Mouse (Mus musculus): ENCODE data around the gene Cnnm3.

Cnnm3 gene

GRCm38 (mm10) chr1:36524058-36524457 lies 12.4 kb downstream of the Cnnm3 start:
- ChIA-PET CTCF (interaction anchor here in 1 of 4 experiments (1.1 to 3.4 kb wide), 2 partner anchors 23 to 127 kb away, joined by 5 to 13 read pairs; partner anchors contain the start of gene Ankrd39), POLR2A (interaction anchor here in 3 of 4 experiments (1.3 to 7.1 kb wide), 3 partner anchors 8 to 217 kb away, joined by 3 to 76 read pairs (median 5); partner anchors contain the start of gene Arid5a (in 1 of the 3))

DNA sequence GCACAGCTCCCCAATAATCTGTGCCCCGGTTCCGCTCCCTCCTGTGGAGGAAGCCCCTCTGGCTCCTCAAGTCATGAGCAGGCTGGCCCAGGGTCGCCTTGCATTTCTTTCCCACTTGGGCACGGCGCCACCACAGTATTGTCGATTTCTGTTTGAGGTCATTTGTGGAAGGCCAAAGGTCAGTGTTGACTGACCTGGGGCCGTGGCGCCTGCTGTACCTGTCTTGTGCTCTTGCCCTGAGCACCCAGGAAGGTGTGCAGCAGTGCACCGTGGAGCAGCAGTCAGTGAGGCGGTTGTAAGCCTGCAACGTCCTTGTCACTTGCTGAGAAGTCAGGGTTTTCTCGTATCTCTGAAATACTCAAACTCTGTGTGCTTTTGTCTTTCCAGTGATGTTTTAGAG lies 14.1 kb downstream of the Cnnm3 start:
- ChIA-PET CTCF (no interaction called here), POLR2A (interaction anchor here in 1 of 4 experiments (1.2 to 1.8 kb wide), 3 partner anchors 16 to 45 kb away, joined by 3 to 6 read pairs (median 3); partner anchors contain the start of gene Ankrd39)

DNA sequence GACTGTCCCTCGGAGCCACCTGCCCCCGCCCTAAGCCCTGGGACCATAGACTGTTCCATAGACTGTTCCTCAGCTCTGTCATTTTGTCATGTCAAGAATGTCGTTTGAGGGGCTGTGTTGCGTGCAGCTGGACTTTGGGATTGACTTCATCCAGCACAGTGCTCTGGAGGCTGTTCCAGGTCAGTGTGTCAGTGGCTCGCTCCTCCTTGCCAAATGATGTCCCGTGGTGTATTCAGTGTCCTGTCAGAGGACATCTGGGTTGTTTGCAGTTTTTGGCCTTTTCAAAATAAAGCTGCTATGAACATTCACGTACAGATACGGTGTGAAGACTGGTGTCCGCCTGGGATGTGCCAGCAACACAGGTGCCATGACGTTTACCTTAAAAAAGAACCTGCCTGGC lies 15.2 kb downstream of the Cnnm3 start:
- ChIA-PET CTCF (interaction anchor here in 2 of 4 experiments (0.7 to 1.3 kb wide), 3 partner anchors 14 to 219 kb away, joined by 3 to 8 read pairs (median 3); no protein-coding TSS in a partner anchor), POLR2A (interaction anchor here in 3 of 4 experiments (0.6 to 3.1 kb wide), 7 partner anchors 7 to 236 kb away, joined by 3 to 10 read pairs (median 4); partner anchors contain the start of genes Ankrd39 (in 1 of the 3) and Gm42417 (in 1 of the 3))

GRCm38 (mm10) chr1:36528351-36528750 lies 16.7 kb downstream of the Cnnm3 start:
- ChIA-PET CTCF (interaction anchor here in 3 of 4 experiments (0.6 to 1.4 kb wide), 6 partner anchors 17 to 284 kb away, joined by 3 to 10 read pairs (median 4); partner anchors contain the start of gene Ankrd39 (in 1 of the 3)), POLR2A (interaction anchor here in 3 of 4 experiments (0.6 to 3.1 kb wide), 12 partner anchors 8 to 219 kb away, joined by 3 to 10 read pairs (median 3); partner anchors contain the start of genes Ankrd39 (in 2 of the 3) and Gm42417 (in 1 of the 3))

- ChIA-PET POLR2A (interaction anchor here in 2 of 4 experiments (0.6 to 3.1 kb wide), 8 partner anchors 9 to 220 kb away, joined by 3 to 10 read pairs (median 4); partner anchors contain the start of genes Ankrd39 (in 1 of the 2) and Gm42417 (in 1 of the 2)), CTCF (interaction anchor here in 2 of 4 experiments (0.6 to 1.4 kb wide), 2 partner anchors 18 to 33 kb away, joined by 6 to 7 read pairs; partner anchors contain the start of gene Ankrd39 (in 1 of the 2))
Measured at GRCm38 (mm10) chr1:36529274-36529673, 17.6 kb downstream of the Cnnm3 start.

GRCm38 (mm10) chr1:36529875-36530274 lies 18.2 kb downstream of the Cnnm3 start:
- ChIA-PET CTCF (interaction anchor here in 1 of 4 experiments (1.2 kb wide), 1 partner anchor 28 kb away, joined by 3 read pairs; the partner anchor contains the start of gene Sema4c), POLR2A (interaction anchor here in 2 of 4 experiments (0.6 to 6.5 kb wide), 12 partner anchors 8 to 164 kb away, joined by 3 to 76 read pairs (median 4); partner anchors contain the start of genes Ankrd39 (in 2 of the 2) and Gm42417 (in 1 of the 2))

DNA sequence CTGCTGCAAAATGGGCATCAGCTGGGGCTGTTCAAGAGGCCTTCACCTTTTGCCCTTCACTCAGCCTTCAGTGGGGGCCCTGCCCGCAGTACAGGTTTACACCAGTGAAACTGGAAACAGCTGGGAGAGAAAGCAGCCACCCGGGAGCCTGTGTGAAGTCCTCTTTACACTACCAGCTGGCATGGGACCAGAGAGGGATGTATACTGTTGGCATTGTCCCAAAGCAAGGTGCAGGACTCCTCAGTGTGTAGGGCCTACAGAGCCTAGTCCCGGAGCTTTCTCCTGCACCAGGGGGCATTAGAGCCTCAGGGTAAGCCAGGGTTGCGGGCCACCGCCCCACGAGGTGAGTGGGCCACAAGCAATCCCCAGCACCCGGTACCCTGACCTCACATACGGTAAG lies 18.8 kb downstream of the Cnnm3 start:
- CTCF ChIA-PET: interaction anchor here in 3 of 4 experiments (1.0 to 2.5 kb wide), 4 partner anchors 16 to 28 kb away, joined by 3 to 8 read pairs (median 5); partner anchors contain the start of genes Ankrd39 (in 3 of the 3) and Sema4c (in 1 of the 3)
- POLR2A ChIA-PET: interaction anchor here in 3 of 4 experiments (0.9 to 6.5 kb wide), 14 partner anchors 9 to 222 kb away, joined by 3 to 76 read pairs (median 3); partner anchors contain the start of gene Ankrd39 (in 2 of the 3)

- CTCF ChIA-PET: interaction anchor here (1.0 to 2.7 kb wide), 6 partner anchors 16 to 27 kb away, joined by 3 to 15 read pairs (median 5); partner anchors contain the start of genes Ankrd39 (in 4 of the 4) and Sema4c (in 2 of the 4)
- POLR2A ChIA-PET: interaction anchor here in 3 of 4 experiments (0.6 to 6.5 kb wide), 16 partner anchors 9 to 222 kb away, joined by 3 to 76 read pairs (median 3); partner anchors contain the start of gene Ankrd39 (in 2 of the 3)
Measured at GRCm38 (mm10) chr1:36530962-36531361, 19.3 kb downstream of the Cnnm3 start.

- CTCF ChIA-PET: interaction anchor here (0.8 to 2.7 kb wide), 7 partner anchors 15 to 153 kb away, joined by 3 to 22 read pairs (median 5); partner anchors contain the start of genes Ankrd39 (in 4 of the 4) and Sema4c (in 1 of the 4)
- POLR2A ChIA-PET: interaction anchor here (0.6 to 6.5 kb wide), 17 partner anchors 8 to 222 kb away, joined by 3 to 76 read pairs (median 3); partner anchors contain the start of gene Sema4c (in 1 of the 4)
Measured at GRCm38 (mm10) chr1:36531461-36531860, 19.8 kb downstream of the Cnnm3 start.

- CTCF ChIA-PET: interaction anchor here in 3 of 4 experiments (0.7 to 2.7 kb wide), 7 partner anchors 13 to 252 kb away, joined by 3 to 22 read pairs (median 6); partner anchors contain the start of gene Ankrd39 (in 2 of the 3)
- POLR2A ChIA-PET: interaction anchor here (0.6 to 6.5 kb wide), 22 partner anchors 10 to 859 kb away, joined by 3 to 76 read pairs (median 4); partner anchors contain the start of genes Ankrd39 (in 3 of the 4), Cnnm3 (in 2 of the 4) and Sema4c (in 1 of the 4)
Measured at GRCm38 (mm10) chr1:36533546-36533945, 21.9 kb downstream of the Cnnm3 start.

GRCm38 (mm10) chr1:36534595-36535058 lies 23.0 kb downstream of the Cnnm3 start:
- POLR2A ChIA-PET: interaction anchor here in 3 of 4 experiments (0.6 to 6.5 kb wide), 11 partner anchors 12 to 831 kb away, joined by 3 to 76 read pairs (median 5); partner anchors contain the start of gene Ankrd39 (in 3 of the 3)
- CTCF ChIA-PET: interaction anchor here in 2 of 4 experiments (0.9 to 3.9 kb wide), 2 partner anchors 12 to 34 kb away, joined by 3 to 15 read pairs; partner anchors contain the start of gene Ankrd39 (in 1 of the 2)

GRCm38 (mm10) chr1:36535477-36536396 lies 24.1 kb downstream of the Cnnm3 start:
- ChIA-PET CTCF (interaction anchor here in 3 of 4 experiments (0.9 to 3.9 kb wide), 5 partner anchors 11 to 148 kb away, joined by 3 to 15 read pairs (median 3); partner anchors contain the start of gene Ankrd39 (in 1 of the 3)), POLR2A (interaction anchor here (0.5 to 6.5 kb wide), 8 partner anchors 11 to 212 kb away, joined by 3 to 76 read pairs (median 5); partner anchors contain the start of gene Ankrd39 (in 2 of the 4))

- ChIA-PET POLR2A (interaction anchor here in 3 of 4 experiments (0.7 to 5.5 kb wide), 3 partner anchors 10 to 36 kb away, joined by 4 to 40 read pairs (median 6); partner anchors contain the start of gene Ankrd39 (in 2 of the 3)), CTCF (interaction anchor here in 3 of 4 experiments (0.6 to 3.9 kb wide), 4 partner anchors 11 to 36 kb away, joined by 3 to 15 read pairs (median 4); partner anchors contain the start of gene Ankrd39 (in 2 of the 3))
Measured at GRCm38 (mm10) chr1:36536397-36536728, 24.7 kb downstream of the Cnnm3 start.

DNA sequence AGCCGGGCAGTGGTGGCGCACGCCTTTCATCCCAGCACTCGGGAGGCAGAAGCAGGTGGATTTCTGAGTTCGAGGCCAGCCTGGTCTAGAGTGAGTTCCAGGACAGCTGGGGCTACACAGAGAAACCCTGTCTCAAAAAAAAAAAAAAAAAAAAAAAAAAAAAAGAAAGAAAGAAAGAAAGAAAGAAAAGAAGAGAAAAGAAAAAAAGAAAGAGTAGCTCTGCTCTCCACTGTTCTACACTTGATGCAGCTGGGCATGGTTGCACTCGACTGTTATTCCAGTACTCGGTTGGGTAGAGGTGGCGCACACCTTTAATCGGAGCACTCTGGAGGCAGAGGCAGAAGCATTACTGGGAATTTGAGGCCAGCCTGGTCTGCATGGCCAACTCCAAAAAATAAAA lies 25.1 kb downstream of the Cnnm3 start, which contains the start of gene Ankrd23:
Gene Ankrd23 (minus strand): TSS at position 101 of the 400 bp plus-strand sequence.
- ChIA-PET POLR2A (interaction anchor here in 3 of 4 experiments (0.5 to 5.5 kb wide), 4 partner anchors 8 to 36 kb away, joined by 3 to 40 read pairs (median 4); partner anchors contain the start of gene Ankrd39 (in 1 of the 3)), CTCF (interaction anchor here in 3 of 4 experiments (0.6 to 3.9 kb wide), 5 partner anchors 10 to 35 kb away, joined by 3 to 15 read pairs (median 4); partner anchors contain the start of gene Ankrd39 (in 3 of the 3))

DNA sequence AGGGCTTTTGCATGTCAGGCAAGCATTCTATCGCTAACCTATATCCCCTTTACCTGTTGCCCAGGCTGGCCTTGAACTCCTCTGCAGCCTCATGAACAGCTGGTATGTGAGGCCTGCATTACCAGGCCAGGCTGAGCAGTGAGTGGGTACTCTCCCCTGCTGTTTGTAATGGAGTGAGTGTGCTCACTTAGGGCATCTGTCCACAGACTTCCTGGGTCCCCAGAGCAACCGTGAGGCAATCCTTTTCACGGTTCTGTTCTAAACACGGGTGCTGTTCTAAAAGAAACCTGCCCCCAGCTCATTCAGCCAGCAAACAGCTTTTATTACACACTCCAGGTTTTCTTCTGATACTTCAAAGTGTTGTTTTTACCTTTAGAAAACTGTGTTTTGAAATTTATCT lies 27.1 kb downstream of the Cnnm3 start:
- ChIA-PET CTCF (interaction anchor here in 3 of 4 experiments (0.5 to 1.5 kb wide), 3 partner anchors 8 to 472 kb away, joined by 8 to 32 read pairs (median 15); partner anchors contain the start of gene Ankrd39 (in 2 of the 3)), POLR2A (interaction anchor here in 2 of 4 experiments (0.9 to 2.5 kb wide), 6 partner anchors 9 to 145 kb away, joined by 3 to 9 read pairs (median 6); partner anchors contain the start of genes Ankrd39 (in 1 of the 2) and Sema4c (in 1 of the 2))

- ChIA-PET CTCF (interaction anchor here in 3 of 4 experiments (0.6 to 1.5 kb wide), 4 partner anchors 8 to 257 kb away, joined by 3 to 15 read pairs (median 8); partner anchors contain the start of gene Ankrd39 (in 2 of the 3)), POLR2A (interaction anchor here in 2 of 4 experiments (0.7 to 2.5 kb wide), 7 partner anchors 8 to 720 kb away, joined by 3 to 9 read pairs (median 4); partner anchors contain the start of genes Ankrd39 (in 1 of the 2) and Sema4c (in 1 of the 2))
Measured at GRCm38 (mm10) chr1:36539186-36539585, 27.5 kb downstream of the Cnnm3 start, which contains the start of gene Gm42417. Gene Gm42417 (minus strand): TSS chr1:36539429.
